Mouse (Mus musculus): ENCODE measurements around the gene 1810013L24Rik. TPM values are rescaled to one million over a fixed set of nuclear protein-coding genes. Genes with fewer than 3 reads are reported as not detected.

1810013L24Rik gene
- total and polyA plus RNA-seq, 3 experiments: 27.1 to 47.7 (median 30.0) TPM

GRCm38 (mm10) chr16:8845986-8846385 is 16.1 kb downstream of the 1810013L24Rik start:
- H3K27me3 ChIP-seq (replicated peaks): no peaks in the 10 kb centered on the region
- no peaks in the 10 kb centered on the region for H3K9me3 ChIP-seq (replicated peaks; ENCODE audit: low read length)
- TF ChIP-seq MAFK (IDR thresholded peaks at IDR 0.05; ENCODE audit: insufficient replicate concordance, low read length): no peak
- no peak for TF ChIP-seq KAT2A (IDR thresholded peaks at IDR 0.05; ENCODE audit: insufficient replicate concordance, low read length)
- no peak for TF ChIP-seq CHD1 (IDR thresholded peaks at IDR 0.05; ENCODE audit: low read depth, low read length)
- TF ChIP-seq IRF4 (IDR thresholded peaks at IDR 0.05; ENCODE audit: low read depth, low read length): no peak
- TF ChIP-seq ELF1 (IDR thresholded peaks at IDR 0.05; ENCODE audit: low read depth, low read length): no peak
- no peak for TF ChIP-seq CHD2 (IDR thresholded peaks at IDR 0.05; ENCODE audit: low read length)
- TF ChIP-seq JUND (conservative IDR thresholded peaks at IDR 0.05; ENCODE audit: low read depth, low read length): no peak
- H3K4me1 ChIP-seq (ENCODE audit: control insufficient read depth in 1 of 2, insufficient read depth in 2 of 2): peaks cover 0 to 53% of the 10 kb centered on the region in 2 experiments; a peak in 3 of 4 replicates
- dilution Hi-C loops (cut with MboI; ENCODE audit: extremely low pct_ligation_motif_present, extremely low pct_unique_long_range_greater_than_20kb, low sequenced_read_pairs) (no loop called here), in situ Hi-C loops (cut with MboI; ENCODE audit: low pct_ligation_motif_present, low pct_unique_long_range_greater_than_20kb, low sequenced_read_pairs) (no loop called here)
- H3K36me3 ChIP-seq (replicated peaks in 1 of 2; ENCODE audit: control insufficient read depth in 1 of 2, insufficient read depth in 1 of 2, low read length in 1 of 2): peaks cover 43 to 85% of the 10 kb centered on the region in 2 experiments
- H3K4me3 ChIP-seq (replicated peaks in 1 of 3; ENCODE audit: low read depth in 2 of 3, low read length in 2 of 3, poor library complexity in 1 of 3): no peak overlapping the region
- H3K27ac ChIP-seq (ENCODE audit: insufficient read depth, low read depth): no peak overlapping the region
- no peak overlapping the region for H3K9ac ChIP-seq (ENCODE audit: insufficient read depth, low read depth)
- DNase-seq (ENCODE audit: extremely low read depth): no peak
- no peak overlapping the region for H3K4me2 ChIP-seq (ENCODE audit: insufficient read depth, low read depth, poor library complexity, severe bottlenecking)
- H3K79me2 ChIP-seq (replicated peaks; ENCODE audit: control insufficient read depth, extremely low read depth, insufficient read depth, poor library complexity, severe bottlenecking): peaks cover 69% of the 10 kb centered on the region

GRCm38 (mm10) chr16:8848309-8849068 is 18.6 kb downstream of the 1810013L24Rik start:
- Histone ChIP-seq H3K79me2 (replicated peaks; ENCODE audit: control insufficient read depth, extremely low read depth, insufficient read depth, poor library complexity, severe bottlenecking) (peaks cover 66% of the 10 kb centered on the region), H3K36me3 (replicated peaks in 1 of 2; ENCODE audit: control insufficient read depth in 1 of 2, insufficient read depth in 1 of 2, low read length in 1 of 2) (peaks cover 45 to 88% of the 10 kb centered on the region in 2 experiments), H3K4me2 (ENCODE audit: insufficient read depth, low read depth, poor library complexity, severe bottlenecking) (no peak overlapping the region), H3K27me3 (replicated peaks) (no peaks in the 10 kb centered on the region), H3K9ac (ENCODE audit: insufficient read depth, low read depth) (no peak overlapping the region), H3K9me3 (replicated peaks; ENCODE audit: low read length) (no peaks in the 10 kb centered on the region), H3K4me3 (replicated peaks in 1 of 3; ENCODE audit: low read depth in 2 of 3, low read length in 2 of 3, poor library complexity in 1 of 3) (no peak overlapping the region), H3K27ac (ENCODE audit: insufficient read depth, low read depth) (no peak overlapping the region), H3K4me1 (ENCODE audit: control insufficient read depth in 1 of 2, insufficient read depth in 2 of 2) (peaks cover 0 to 43% of the 10 kb centered on the region in 2 experiments; a peak in 3 of 4 replicates)
- dilution Hi-C loops (cut with MboI; ENCODE audit: extremely low pct_ligation_motif_present, extremely low pct_unique_long_range_greater_than_20kb, low sequenced_read_pairs) (no loop called here), in situ Hi-C loops (cut with MboI; ENCODE audit: low pct_ligation_motif_present, low pct_unique_long_range_greater_than_20kb, low sequenced_read_pairs) (no loop called here)
- TF ChIP-seq ZC3H11A (IDR thresholded peaks at IDR 0.05; ENCODE audit: low read depth, low read length) (no peak), USF1 (IDR thresholded peaks at IDR 0.05; ENCODE audit: low read depth, low read length) (no peak), ZKSCAN1 (IDR thresholded peaks at IDR 0.05; ENCODE audit: borderline replicate concordance, low read depth, low read length) (no peak), CTCF (conservative IDR thresholded peaks at IDR 0.05 in 1 of 2, IDR thresholded peaks at IDR 0.05 in 1 of 2; ENCODE audit: low read depth in 2 of 2, low read length in 2 of 2) (no peak), EP300 (IDR thresholded peaks at IDR 0.05; ENCODE audit: low read length) (no peak), TBP (conservative IDR thresholded peaks at IDR 0.05; ENCODE audit: low read depth, low read length) (no peak), NRF1 (IDR thresholded peaks at IDR 0.05; ENCODE audit: low read depth, low read length) (no peak), ZMIZ1 (IDR thresholded peaks at IDR 0.05; ENCODE audit: low read depth, low read length) (no peak), RCOR1 (conservative IDR thresholded peaks at IDR 0.05; ENCODE audit: low read depth, low read length) (no peak), MEF2A (IDR thresholded peaks at IDR 0.05; ENCODE audit: borderline replicate concordance, low read depth, low read length) (no peak), NELFE (IDR thresholded peaks at IDR 0.05; ENCODE audit: low read depth, low read length) (no peak), IRF4 (IDR thresholded peaks at IDR 0.05; ENCODE audit: low read depth, low read length) (no peak), TCF12 (IDR thresholded peaks at IDR 0.05; ENCODE audit: low read depth, low read length) (no peak), UBTF (IDR thresholded peaks at IDR 0.05; ENCODE audit: low read depth, low read length) (no peak), CHD1 (IDR thresholded peaks at IDR 0.05; ENCODE audit: low read depth, low read length) (no peak), MAZ (IDR thresholded peaks at IDR 0.05; ENCODE audit: low read depth, low read length) (no peak)
- no peak for DNase-seq (ENCODE audit: extremely low read depth)
